8 mouse cellular contexts compared by ENCODE assay signal in the genomic region with DNA sequence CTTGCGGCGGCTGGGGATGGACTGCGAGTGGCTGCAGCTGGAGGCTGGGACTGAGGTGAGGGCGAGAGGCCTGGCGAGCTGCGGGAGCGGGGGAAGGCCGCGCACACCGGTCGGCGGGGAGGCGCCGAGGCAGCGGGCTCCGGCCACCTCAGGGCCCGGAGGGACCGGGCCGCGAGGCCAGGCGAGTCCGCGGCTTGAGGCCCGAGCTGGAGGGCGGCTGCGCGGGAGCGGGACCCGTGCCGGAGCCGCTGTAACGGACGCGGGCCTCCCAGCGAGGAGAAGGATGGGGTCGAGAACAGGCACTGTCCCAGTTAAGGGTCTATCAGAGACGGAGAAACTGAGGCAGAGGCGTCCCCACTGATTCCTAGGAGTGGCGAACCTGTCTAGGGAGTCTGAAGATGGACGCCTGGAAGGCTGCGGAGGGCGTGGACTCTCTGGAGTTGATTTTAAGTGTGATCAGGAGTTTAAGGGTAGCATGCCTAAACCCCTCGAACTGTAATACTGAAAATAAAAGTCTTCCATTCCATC. TPM values are rescaled to one million over a fixed set of nuclear protein-coding genes. Genes with fewer than 3 reads are reported as not detected.
DNase-seq lines count a peak whose midpoint lies in the region; ATAC-seq and TF ChIP-seq lines count a peak whose summit lies in the region.

No protein-coding gene starts in this region.

- no peak for TF ChIP-seq RAD21 in MEL (IDR thresholded peaks at IDR 0.05; ENCODE audit: low read depth, low read length)

- no peak for DNase-seq in heart, postnatal 14 days
- DNase-seq in MEL (ENCODE audit: low read depth, low spot score), result peak; percentile 58
- peak; percentile 58 for DNase-seq in liver
- DNase-seq in urinary bladder, postnatal 4 days (ENCODE audit: low spot score in 2 of 2), result no peak
- DNase-seq in layer of hippocampus, adult 18-20 months (ENCODE audit: low spot score in 2 of 2), result no peak

- no peaks in the 10 kb centered on the region for H3K27me3 ChIP-seq in heart, embryonic 15.5 days
- H3K27me3 ChIP-seq in MEL (ENCODE audit: control insufficient read depth in 1 of 2, insufficient read depth in 2 of 2, low read length in 2 of 2), result no peaks in the 10 kb centered on the region
- no peaks in the 10 kb centered on the region for H3K27me3 ChIP-seq in erythroblast, embryonic 14.5 days (ENCODE audit: control insufficient read depth)
- no peaks in the 10 kb centered on the region for H3K27me3 ChIP-seq in stomach, embryonic 14.5 days (ENCODE audit: control insufficient read depth, insufficient read depth, low read length)

- peak overlapping the region; percentile 94 for H3K9ac ChIP-seq in heart, embryonic 15.5 days
- peak overlapping the region; percentile 94 for H3K9ac ChIP-seq in MEL (ENCODE audit: control insufficient read depth, low read depth, low read length, poor library complexity, severe bottlenecking)
- H3K9ac ChIP-seq in stomach, embryonic 14.5 days (replicated peaks; ENCODE audit: low read depth, low read length), result peak overlapping the region; percentile 96

- H3K4me1 ChIP-seq in heart, embryonic 15.5 days (replicated peaks), result peaks cover 33% of the 10 kb centered on the region
- H3K4me1 ChIP-seq in MEL (ENCODE audit: control insufficient read depth in 1 of 2, insufficient read depth in 2 of 2, low read length in 2 of 2), result peaks cover 0 to 12% of the 10 kb centered on the region in 2 experiments; a peak in 2 of 4 replicates
- peaks cover 44% of the 10 kb centered on the region for H3K4me1 ChIP-seq in erythroblast, embryonic 14.5 days (ENCODE audit: control insufficient read depth)
- peaks cover 23% of the 10 kb centered on the region for H3K4me1 ChIP-seq in stomach, embryonic 14.5 days (ENCODE audit: control insufficient read depth, insufficient read depth, low read length)

- H3K36me3 ChIP-seq in heart, embryonic 15.5 days, result peaks cover 10% of the 10 kb centered on the region; the same call in 1 of the 2 replicates
- peaks cover 2 to 9% of the 10 kb centered on the region in 2 experiments for H3K36me3 ChIP-seq in MEL (ENCODE audit: control insufficient read depth in 1 of 2, insufficient read depth in 2 of 2, low read length in 2 of 2)
- H3K36me3 ChIP-seq in erythroblast, embryonic 14.5 days (ENCODE audit: control insufficient read depth), result peaks cover 37% of the 10 kb centered on the region
- peaks cover 13% of the 10 kb centered on the region for H3K36me3 ChIP-seq in stomach, embryonic 14.5 days (ENCODE audit: control insufficient read depth, insufficient read depth, low read length)

- peak overlapping the region; percentile 82 for H3K4me3 ChIP-seq in heart, embryonic 15.5 days
- peak overlapping the region; percentile 65 to 98 for H3K4me3 ChIP-seq in MEL (ENCODE audit: control insufficient read depth in 1 of 2, insufficient read depth in 1 of 2, low read depth in 2 of 2, low read length in 2 of 2)
- H3K4me3 ChIP-seq in erythroblast, embryonic 14.5 days (replicated peaks), result peak overlapping the region; percentile 91
- peak overlapping the region; percentile 98 for H3K4me3 ChIP-seq in stomach, embryonic 14.5 days (ENCODE audit: low read depth, low read length)

- under 1% methylated on average over 42 of the region's 43 CpGs for WGBS in heart, embryonic 15.5 days
- under 1% methylated on average over 42 of the region's 43 CpGs for WGBS in stomach, embryonic 14.5 days

- no peak for TF ChIP-seq POLR2A in MEL (IDR thresholded peaks at IDR 0.05; ENCODE audit: control insufficient read depth in 1 of 2, insufficient read depth in 1 of 2, low read depth in 1 of 2, low read length in 2 of 2, poor library complexity in 1 of 2)

- no peak; the same call in 1 of the 2 replicates for ATAC-seq in heart, embryonic 15.5 days (replicated peaks; ENCODE audit: insufficient number of reproducible peaks, insufficient read depth, low FRiP score, low read depth)
- peak; percentile 51; the same call in 1 of the 2 replicates for ATAC-seq in stomach, embryonic 14.5 days (ENCODE audit: insufficient number of reproducible peaks, insufficient read depth, low FRiP score, low read depth)

- no peak for TF ChIP-seq CTCF in MEL (IDR thresholded peaks at IDR 0.05 in 2 of 3, conservative IDR thresholded peaks at IDR 0.05 in 1 of 3; ENCODE audit: control insufficient read depth in 1 of 3, insufficient read depth in 1 of 3, low read depth in 2 of 3, low read length in 3 of 3, poor library complexity in 1 of 3, severe bottlenecking in 1 of 3)

- TF ChIP-seq EP300 in MEL (IDR thresholded peaks at IDR 0.05; ENCODE audit: low read depth in 1 of 2, low read length in 2 of 2), result no peak

- H3K9me3 ChIP-seq in heart, embryonic 15.5 days (replicated peaks), result no peaks in the 10 kb centered on the region
- no peaks in the 10 kb centered on the region for H3K9me3 ChIP-seq in MEL (replicated peaks; ENCODE audit: insufficient read depth, low read length)
- no peaks in the 10 kb centered on the region for H3K9me3 ChIP-seq in erythroblast, embryonic 14.5 days (ENCODE audit: control insufficient read depth, low read length)
- no peaks in the 10 kb centered on the region for H3K9me3 ChIP-seq in stomach, embryonic 14.5 days (ENCODE audit: control insufficient read depth, low read depth, low read length)

- peaks cover 37% of the 10 kb centered on the region for H3K79me2 ChIP-seq in MEL (ENCODE audit: control insufficient read depth, insufficient read depth, low read length, poor library complexity)

- H3K4me2 ChIP-seq in heart, embryonic 15.5 days, result peak overlapping the region; percentile 76
- H3K4me2 ChIP-seq in stomach, embryonic 14.5 days (replicated peaks; ENCODE audit: low read depth, low read length), result peak overlapping the region; percentile 81

- peak overlapping the region; percentile 95 for H3K27ac ChIP-seq in heart, embryonic 15.5 days
- peak overlapping the region; percentile 77 for H3K27ac ChIP-seq in MEL (ENCODE audit: control insufficient read depth, low read depth, low read length)
- H3K27ac ChIP-seq in stomach, embryonic 14.5 days (ENCODE audit: low read length), result peak overlapping the region; percentile 94

- intact Hi-C loops in heart, postnatal 14 days (cut with DNase I), result loop anchor here (2.0 kb wide), 1 partner anchor 46 kb away; a partner anchor contains a TSS

TF ChIP-seq in MEL, 35 proteins besides CTCF, POLR2A, EP300 and RAD21:
- TF ChIP-seq HCFC1 (IDR thresholded peaks at IDR 0.05; ENCODE audit: low read depth, low read length) (no peak), NELFE (IDR thresholded peaks at IDR 0.05; ENCODE audit: low read depth, low read length) (no peak), ELF1 (IDR thresholded peaks at IDR 0.05; ENCODE audit: low read depth, low read length) (no peak), SMC3 (IDR thresholded peaks at IDR 0.05; ENCODE audit: low read depth, low read length) (no peak), NRF1 (IDR thresholded peaks at IDR 0.05; ENCODE audit: insufficient read depth, low read depth, low read length, poor library complexity, severe bottlenecking) (no peak), RCOR1 (IDR thresholded peaks at IDR 0.05; ENCODE audit: low read depth, low read length) (no peak), GABPA (IDR thresholded peaks at IDR 0.05; ENCODE audit: low read depth, low read length) (no peak), MXI1 (IDR thresholded peaks at IDR 0.05; ENCODE audit: low read depth, low read length) (peak; percentile 24), ZMIZ1 (IDR thresholded peaks at IDR 0.05; ENCODE audit: low read depth, low read length) (no peak), CHD2 (IDR thresholded peaks at IDR 0.05; ENCODE audit: low read length) (0 out of 2 replicates have a peak, but pooled peaks have one; percentile 2), MAZ (IDR thresholded peaks at IDR 0.05; ENCODE audit: low read depth, low read length) (no peak), UBTF (IDR thresholded peaks at IDR 0.05; ENCODE audit: borderline replicate concordance, insufficient read depth, low read depth, low read length) (0 out of 2 replicates have a peak, but pooled peaks have one; percentile 79), POLR2AphosphoS2 (IDR thresholded peaks at IDR 0.05; ENCODE audit: low read length) (no peak), ZKSCAN1 (IDR thresholded peaks at IDR 0.05; ENCODE audit: low read depth, low read length) (no peak), BHLHE40 (IDR thresholded peaks at IDR 0.05; ENCODE audit: borderline replicate concordance, low read depth, low read length) (no peak), CHD1 (IDR thresholded peaks at IDR 0.05; ENCODE audit: low read depth, low read length) (0 out of 2 replicates have a peak, but pooled peaks have one; percentile 51)
TF ChIP-seq in MEL: peak in this region for 4.

RNA-seq across cellular contexts. Expression of a gene that starts 0.4 kb away (rescaled TPM):
- polyA plus RNA-seq in heart, embryonic 15.5 days (2015; fragmentation: Nextera tagmentation; extraction: Ambion mirVana), result 1.8 and 2.4 TPM in 2 replicates
- 1 to 10 TPM; 1.0 to 1.3 TPM for total RNA-seq in heart, postnatal 14 days (2021)
- total RNA-seq in MEL (2012; rRNA removed), result 3.1 and 3.4 TPM in 2 replicates
- 1 to 10 TPM in 1 of 2 experiments, not detected in 1; 1.3 TPM for polyA plus RNA-seq in MEL (2012; ENCODE audit: insufficient read depth in 1 of 2, insufficient read length in 2 of 2, low read depth in 1 of 2, low replicate concordance in 2 of 2, missing spikeins in 1 of 2)
- polyA plus RNA-seq in erythroblast, embryonic 14.5 days (2012), result 0.01 and 0.05 TPM in 2 replicates
- polyA plus RNA-seq in stomach, embryonic 14.5 days (2014; fragmentation: Nextera tagmentation; extraction: Ambion mirVana), result 2.7 and 4.3 TPM in 2 replicates
- 1 to 10 TPM; 3.0 to 3.2 TPM for total RNA-seq in layer of hippocampus, adult 18-20 months (2021)

RNA-seq across cellular contexts. Expression of a gene that starts 0.5 kb away (rescaled TPM):
- 44.6 and 53.2 TPM in 2 replicates for polyA plus RNA-seq in heart, embryonic 15.5 days (2015; fragmentation: Nextera tagmentation; extraction: Ambion mirVana)
- 10 to 100 TPM; 22.4 to 24.6 TPM for total RNA-seq in heart, postnatal 14 days (2021)
- 32.9 and 40.3 TPM in 2 replicates for total RNA-seq in MEL (2012; rRNA removed)
- polyA plus RNA-seq in MEL (2012; ENCODE audit: insufficient read depth in 1 of 2, insufficient read length in 2 of 2, low read depth in 1 of 2, low replicate concordance in 2 of 2, missing spikeins in 1 of 2), result 10 to 100 TPM in 1 of 2 experiments, not detected in 1; 49.2 TPM
- 2.8 and 3.6 TPM in 2 replicates for polyA plus RNA-seq in erythroblast, embryonic 14.5 days (2012)
- 79.0 and 80.8 TPM in 2 replicates for polyA plus RNA-seq in stomach, embryonic 14.5 days (2014; fragmentation: Nextera tagmentation; extraction: Ambion mirVana)
- total RNA-seq in layer of hippocampus, adult 18-20 months (2021), result 10 to 100 TPM; 46.2 to 47.2 TPM

RNA-seq across cellular contexts. Expression of a gene that starts 45.3 kb away (rescaled TPM):
- polyA plus RNA-seq in heart, embryonic 15.5 days (2015; fragmentation: Nextera tagmentation; extraction: Ambion mirVana), result 78.3 and 88.5 TPM in 2 replicates
- total RNA-seq in heart, postnatal 14 days (2021), result 10 to 100 TPM; 45.8 to 60.7 TPM
- 77.9 and 82.2 TPM in 2 replicates for total RNA-seq in MEL (2012; rRNA removed)
- polyA plus RNA-seq in MEL (2012; ENCODE audit: insufficient read depth in 1 of 2, insufficient read length in 2 of 2, low read depth in 1 of 2, low replicate concordance in 2 of 2, missing spikeins in 1 of 2), result 10 to 100 TPM; 47.3 to 99.6 TPM
- polyA plus RNA-seq in erythroblast, embryonic 14.5 days (2012), result 3.9 and 4.5 TPM in 2 replicates
- polyA plus RNA-seq in stomach, embryonic 14.5 days (2014; fragmentation: Nextera tagmentation; extraction: Ambion mirVana), result 109 and 117 TPM in 2 replicates
- 100 to 1,000 TPM; 125 to 126 TPM for total RNA-seq in layer of hippocampus, adult 18-20 months (2021)

Comparison
In these comparisons a context has a peak if more than half of its experiments do, and no peak if none do; other contexts are left out.
1. DNase-seq: peak in MEL (single experiment) and liver (single experiment); none in heart, postnatal 14 days (0 of 2), urinary bladder, postnatal 4 days (0 of 2) and layer of hippocampus, adult 18-20 months (0 of 2).
2. Peak in every context shown above with its lines, with median percentiles within 50 percentile points of each other: H3K27ac ChIP-seq, H3K4me3 ChIP-seq and H3K9ac ChIP-seq.